Mouse (Mus musculus) hindbrain, postnatal 0 days (tissue): Measurements from ENCODE around the gene Bard1. TPM values are rescaled to one million over a fixed set of nuclear protein-coding genes. Genes with fewer than 3 reads are reported as not detected.
A peak's percentile ranks its signal among the peaks of the same experiment; 100 is the strongest.

Experiments used
- ATAC-seq: fragments of 200-750 bp; cut with Nextera tagmentation; 2 replicates; pipeline ENCODE4 v1.8.0; 2017; ENCODE audit warnings: mild to moderate bottlenecking, moderate TSS enrichment, moderate library complexity
- DNase-seq: peaks from one replicate; pipeline ENCODE4 v3.0.0-alpha.2; 2015; ENCODE audit warnings: low spot score
- H3K27ac ChIP-seq: fragments of 300-500 bp; sonication (generic); 2 replicates; pipeline ENCODE4 v1.5.1; 2014; ENCODE audit warnings: mild to moderate bottlenecking
- H3K27me3 ChIP-seq: fragments of 300-500 bp; sonication (generic); 2 replicates; pipeline ENCODE4 v1.6.1; 2014; ENCODE audit warnings: low read length, mixed read lengths; ENCODE audit not compliant: insufficient read depth
- H3K36me3 ChIP-seq: fragments of 300-500 bp; sonication (generic); 2 replicates; pipeline ENCODE4 v1.6.1; 2014; ENCODE audit warnings: low read length, mixed read lengths; ENCODE audit not compliant: insufficient read depth
- H3K4me1 ChIP-seq: fragments of 300-500 bp; sonication (generic); 2 replicates; pipeline ENCODE4 v1.6.1; 2014; ENCODE audit warnings: antibody characterized with exemption, low read length, mixed read lengths; ENCODE audit not compliant: insufficient read depth
- H3K4me2 ChIP-seq: fragments of 300-500 bp; sonication (generic); 2 replicates; pipeline ENCODE4 v1.6.1; 2014; ENCODE audit warnings: low read depth, mild to moderate bottlenecking, low read length, moderate library complexity, mixed read lengths
- H3K4me3 ChIP-seq: fragments of 300-500 bp; sonication (generic); 2 replicates; pipeline ENCODE4 v1.5.1; 2014; ENCODE audit warnings: low read length
- H3K9ac ChIP-seq: fragments of 300-500 bp; sonication (generic); replicated peaks from 2 replicates; pipeline ENCODE4 v1.6.1; 2014; ENCODE audit warnings: mild to moderate bottlenecking, low read length, moderate library complexity, mixed read lengths
- H3K9me3 ChIP-seq: fragments of 300-500 bp; sonication (generic); 2 replicates; pipeline ENCODE4 v1.6.1; 2016; ENCODE audit warnings: low read length, mixed read lengths
- CTCF ChIP-seq: IDR thresholded peaks from 2 replicates; pipeline ENCODE4 v1.5.1; 2016; ENCODE audit warnings: antibody characterized with exemption, control low read depth, low read depth
- WGBS: fragments of 180-500 bp; shearing (Covaris S2); extraction: QIAGEN DNeasy Blood & Tissue Kit; methylation state at CpG from one replicate; pipeline ENCODE4 v1.1.7; 2014; 5-methylcytosine and 5-hydroxymethylcytosine counted together
- polyA plus RNA-seq: library from polyadenylated mRNA; unstranded; fragments of >200 nt; fragmentation: Nextera tagmentation; extraction: Ambion mirVana; gene quantifications from 2 replicates; pipeline ENCODE4 v1.2.1, GENCODE M21; 2015
- total RNA-seq: library from RNA; depleted of rRNA; stranded (reverse); fragments of >200 nt; gene quantifications from 2 replicates; pipeline ENCODE4 v1.2.3, GENCODE M21; 2014

Bard1 gene
- total and polyA plus RNA-seq, 2 experiments from 2014 or later: 0.79 to 1.9 TPM

GRCm38 (mm10) chr1:71105724-71106123 lies 2.8 kb upstream of the Bard1 start:
- H3K27ac ChIP-seq: no peak overlapping the region
- no peak overlapping the region for H3K4me2 ChIP-seq
- H3K4me1 ChIP-seq: no peaks in the 10 kb centered on the region
- H3K9ac ChIP-seq: no peak overlapping the region
- no peaks in the 10 kb centered on the region for H3K9me3 ChIP-seq
- ATAC-seq (no peak), DNase-seq (no peak)
- H3K36me3 ChIP-seq: no peaks in the 10 kb centered on the region
- 94% methylated on average over 8 of the region's 8 CpGs for WGBS
- no peaks in the 10 kb centered on the region for H3K27me3 ChIP-seq
- TF ChIP-seq CTCF: no peak
- H3K4me3 ChIP-seq: no peak overlapping the region

- DNase-seq: no peak
- Histone ChIP-seq H3K4me2 (peak overlapping the region; percentile 70), H3K4me1 (no peaks in the 10 kb centered on the region), H3K9ac (peak overlapping the region; percentile 46), H3K4me3 (peak overlapping the region; percentile 75), H3K36me3 (no peaks in the 10 kb centered on the region), H3K27me3 (no peaks in the 10 kb centered on the region), H3K9me3 (no peaks in the 10 kb centered on the region), H3K27ac (no peak overlapping the region)
- no peak for ATAC-seq
- 35% methylated on average over 18 of the region's 18 CpGs for WGBS
- no peak for TF ChIP-seq CTCF
Observed at GRCm38 (mm10) chr1:71103174-71103864, 373 bp upstream of the Bard1 start.

- H3K27ac ChIP-seq: no peak overlapping the region
- H3K36me3 ChIP-seq: no peaks in the 10 kb centered on the region
- TF ChIP-seq CTCF: no peak
- H3K9me3 ChIP-seq: no peaks in the 10 kb centered on the region
- no peak overlapping the region for H3K4me3 ChIP-seq
- DNase-seq (no peak), ATAC-seq (no peak)
- H3K4me1 ChIP-seq: no peaks in the 10 kb centered on the region
- 50% methylated on average over 11 of the region's 11 CpGs for WGBS
- H3K9ac ChIP-seq: no peak overlapping the region
- H3K4me2 ChIP-seq: 0 out of 2 replicates have a peak overlapping the region, but pooled peaks have one; percentile 20
- H3K27me3 ChIP-seq: no peaks in the 10 kb centered on the region
Observed at GRCm38 (mm10) chr1:71101369-71101970, 1.5 kb downstream of the Bard1 start.

GRCm38 (mm10) chr1:71100591-71101368 lies 2.2 kb downstream of the Bard1 start:
- no peak for DNase-seq
- Histone ChIP-seq H3K27me3 (no peaks in the 10 kb centered on the region), H3K4me2 (no peak overlapping the region), H3K4me3 (no peak overlapping the region), H3K27ac (no peak overlapping the region), H3K4me1 (no peaks in the 10 kb centered on the region), H3K9me3 (no peaks in the 10 kb centered on the region), H3K36me3 (no peaks in the 10 kb centered on the region), H3K9ac (no peak overlapping the region)
- ATAC-seq: no peak
- TF ChIP-seq CTCF: no peak
- WGBS: 79% methylated on average over 5 of the region's 5 CpGs

GRCm38 (mm10) chr1:71099945-71100515 lies 2.9 kb downstream of the Bard1 start:
- no peak for TF ChIP-seq CTCF
- Histone ChIP-seq H3K36me3 (no peaks in the 10 kb centered on the region), H3K4me3 (no peak overlapping the region), H3K9me3 (no peaks in the 10 kb centered on the region), H3K4me1 (no peaks in the 10 kb centered on the region), H3K9ac (no peak overlapping the region), H3K27me3 (no peaks in the 10 kb centered on the region), H3K27ac (no peak overlapping the region), H3K4me2 (no peak overlapping the region)
- DNase-seq: peak; percentile 14
- 32% methylated on average over 3 of the region's 3 CpGs for WGBS
- no peak for ATAC-seq

GRCm38 (mm10) chr1:71096031-71096430 lies 6.9 kb downstream of the Bard1 start:
- no peak overlapping the region for H3K4me3 ChIP-seq
- WGBS: 91% methylated on average over 1 of the region's 1 CpGs
- ATAC-seq: no peak
- no peaks in the 10 kb centered on the region for H3K9me3 ChIP-seq
- TF ChIP-seq CTCF: no peak
- H3K4me2 ChIP-seq: no peak overlapping the region
- DNase-seq: no peak
- no peak overlapping the region for H3K9ac ChIP-seq
- H3K36me3 ChIP-seq: no peaks in the 10 kb centered on the region
- H3K27ac ChIP-seq: no peak overlapping the region
- H3K27me3 ChIP-seq: no peaks in the 10 kb centered on the region
- H3K4me1 ChIP-seq: no peaks in the 10 kb centered on the region
